Mouse (Mus musculus) skeletal muscle tissue, adult 2 months (tissue): ENCODE data around the gene Slc25a22.

Experiments
- DNase-seq: peaks from one replicate; pipeline ENCODE4 v3.0.0-alpha.2; 2012; ENCODE audit warnings: low read depth, low spot score

The Slc25a22 gene

DNA sequence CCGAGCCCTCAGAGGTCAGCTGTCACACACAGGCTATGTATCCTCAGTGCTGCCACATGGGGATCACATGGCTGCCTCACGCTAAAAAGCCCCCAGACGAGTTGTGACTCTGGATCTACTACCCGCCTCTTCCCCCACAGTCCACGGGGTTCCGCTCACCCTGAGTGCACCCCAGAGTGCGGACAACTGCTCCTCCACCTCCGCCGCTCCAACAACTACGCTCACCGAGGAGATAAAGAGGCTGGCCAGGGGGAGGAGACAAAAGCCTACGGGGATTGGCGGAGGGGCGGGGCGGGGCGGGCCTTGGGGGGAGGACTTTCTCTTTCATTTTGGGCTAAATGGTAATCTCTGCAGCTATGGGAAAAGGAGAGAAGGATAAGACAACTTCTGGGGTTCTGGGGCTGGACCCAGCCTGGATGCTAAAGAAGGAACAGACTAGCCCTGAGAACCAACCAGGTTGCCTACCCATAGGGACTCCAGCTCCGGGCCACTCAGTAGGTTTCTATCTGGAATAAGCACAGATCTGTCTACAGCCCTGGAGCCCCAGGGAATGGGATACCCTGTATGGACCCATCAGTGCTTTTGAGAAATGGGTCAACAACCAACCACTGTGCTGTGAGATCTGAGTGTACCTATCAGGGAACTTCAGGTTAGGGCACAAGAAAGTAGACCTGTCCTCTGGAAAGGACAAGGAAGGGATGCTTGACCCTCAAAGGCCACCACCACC is 2.4 kb downstream of the Slc25a22 start:
- DNase-seq: no peak

DNA sequence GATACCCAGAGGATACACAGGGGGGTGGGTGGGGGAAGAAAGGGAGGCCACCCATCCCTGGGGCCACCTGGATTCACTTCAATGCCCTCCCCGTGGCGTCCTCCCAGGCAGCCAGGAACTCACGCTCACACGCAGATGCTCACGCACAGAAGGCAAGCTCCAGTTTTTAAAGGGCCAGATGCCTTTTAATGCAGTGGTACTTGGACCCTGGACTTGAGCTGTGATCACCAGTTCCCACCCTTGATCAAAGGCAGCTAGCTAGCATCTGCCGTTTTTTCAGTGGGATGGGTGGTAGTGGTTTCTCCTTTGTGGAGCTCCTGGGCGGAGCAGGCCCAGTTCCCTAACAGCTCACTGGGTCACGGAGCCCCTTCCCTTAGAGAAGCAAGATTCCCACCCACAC is 3.2 kb downstream of the Slc25a22 start:
- no peak for DNase-seq

DNA sequence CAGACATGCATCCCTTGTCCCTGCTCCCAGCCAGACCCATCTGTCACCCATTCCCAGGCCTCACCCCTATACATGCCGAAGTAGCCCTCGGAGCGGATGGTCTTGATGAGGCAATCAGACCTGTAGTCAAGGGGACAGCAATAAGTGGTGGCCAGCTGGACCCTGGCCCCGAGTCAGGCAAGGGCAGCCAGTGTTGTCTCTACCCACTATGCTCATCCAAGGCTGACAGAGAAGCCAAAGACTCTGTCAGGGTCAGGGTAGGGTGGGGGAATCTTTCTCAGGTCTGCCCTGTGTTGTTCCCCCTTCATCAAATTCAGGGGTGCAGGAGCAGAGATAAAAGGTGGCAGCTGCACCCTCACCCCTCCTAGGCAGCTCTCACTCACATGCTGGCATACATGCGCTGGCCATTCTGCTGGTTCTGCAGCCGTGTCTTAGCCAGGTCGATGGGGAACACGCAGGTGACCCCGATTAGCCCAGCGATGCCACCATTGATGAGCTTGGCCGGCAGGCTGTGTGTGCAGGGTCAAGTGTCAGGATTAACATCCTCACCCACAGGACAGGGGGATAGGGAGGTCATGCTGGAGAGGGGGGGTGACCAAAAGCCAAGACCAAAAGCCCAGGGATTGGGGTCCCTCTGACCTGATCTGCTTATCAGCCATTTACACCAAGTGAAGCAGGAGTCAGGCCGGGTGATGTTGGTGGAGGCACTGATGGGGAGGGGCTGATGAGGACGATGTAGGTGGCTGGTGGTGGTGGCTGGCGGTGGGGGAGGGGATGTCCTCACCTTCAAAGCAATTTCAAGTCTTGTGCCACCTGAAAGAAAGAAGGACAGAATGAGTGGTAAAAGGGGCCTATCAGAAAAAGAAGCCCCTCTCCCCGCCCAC is 3.9 kb downstream of the Slc25a22 start:
- no peak for DNase-seq

DNA sequence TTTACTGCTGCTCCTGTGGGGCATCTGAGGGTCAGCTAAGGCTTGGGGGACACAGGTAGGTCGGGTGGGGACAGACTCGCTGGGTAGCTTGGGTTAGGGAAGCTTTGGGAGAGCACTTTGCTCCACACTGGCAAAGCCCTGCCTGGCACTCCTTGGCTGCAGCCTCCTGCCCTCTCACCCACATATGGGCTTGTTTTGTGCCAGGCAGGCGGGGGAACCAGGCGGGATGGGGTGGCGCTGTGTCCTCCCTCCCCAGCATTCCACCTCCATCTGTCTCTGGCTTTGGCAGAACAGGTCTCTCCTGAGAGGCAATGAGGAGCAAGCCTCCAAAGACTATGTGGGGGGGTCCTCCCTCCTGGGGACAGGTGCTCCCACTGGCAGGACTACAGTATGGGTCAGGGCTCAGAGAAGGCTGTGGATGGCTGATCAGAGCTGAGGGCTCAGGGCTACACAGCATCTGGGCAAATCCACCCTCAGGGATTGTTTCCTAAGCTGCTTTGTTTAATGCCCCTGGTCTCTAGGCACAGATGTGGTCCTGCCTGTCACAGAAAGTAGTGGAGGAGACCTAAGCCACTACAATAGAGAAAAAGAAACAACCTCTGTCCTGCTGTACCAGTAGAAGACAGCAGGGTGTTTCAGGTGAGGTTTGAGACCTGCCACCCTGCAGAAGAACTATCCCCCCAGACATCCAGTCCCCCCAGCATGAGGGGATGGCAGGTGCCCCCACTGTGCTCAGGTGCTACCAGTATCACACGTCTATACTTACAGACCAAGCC is 4.8 kb downstream of the Slc25a22 start:
- DNase-seq: no peak

DNA sequence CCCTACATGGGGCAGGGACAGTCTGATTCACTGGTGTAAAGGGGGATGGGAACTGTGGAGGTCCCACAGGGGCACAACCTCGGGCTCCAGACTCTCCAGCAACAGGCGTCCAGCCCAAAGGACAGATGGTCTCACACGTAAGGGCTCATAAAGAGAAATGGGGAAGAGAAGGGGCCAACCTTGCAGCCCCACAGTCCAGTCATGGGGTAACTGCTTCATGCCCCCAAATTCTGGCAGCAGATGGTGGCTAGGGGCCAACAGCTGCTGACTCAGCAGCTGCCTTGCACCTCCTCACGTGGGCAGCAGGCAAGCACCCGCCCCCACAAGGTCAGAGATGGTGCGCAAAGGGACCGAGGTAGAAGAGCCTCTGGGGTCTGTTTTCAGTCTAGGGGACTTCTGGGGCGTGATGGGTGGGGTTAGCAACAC is 5.5 kb downstream of the Slc25a22 start:
- DNase-seq: no peak

DNA sequence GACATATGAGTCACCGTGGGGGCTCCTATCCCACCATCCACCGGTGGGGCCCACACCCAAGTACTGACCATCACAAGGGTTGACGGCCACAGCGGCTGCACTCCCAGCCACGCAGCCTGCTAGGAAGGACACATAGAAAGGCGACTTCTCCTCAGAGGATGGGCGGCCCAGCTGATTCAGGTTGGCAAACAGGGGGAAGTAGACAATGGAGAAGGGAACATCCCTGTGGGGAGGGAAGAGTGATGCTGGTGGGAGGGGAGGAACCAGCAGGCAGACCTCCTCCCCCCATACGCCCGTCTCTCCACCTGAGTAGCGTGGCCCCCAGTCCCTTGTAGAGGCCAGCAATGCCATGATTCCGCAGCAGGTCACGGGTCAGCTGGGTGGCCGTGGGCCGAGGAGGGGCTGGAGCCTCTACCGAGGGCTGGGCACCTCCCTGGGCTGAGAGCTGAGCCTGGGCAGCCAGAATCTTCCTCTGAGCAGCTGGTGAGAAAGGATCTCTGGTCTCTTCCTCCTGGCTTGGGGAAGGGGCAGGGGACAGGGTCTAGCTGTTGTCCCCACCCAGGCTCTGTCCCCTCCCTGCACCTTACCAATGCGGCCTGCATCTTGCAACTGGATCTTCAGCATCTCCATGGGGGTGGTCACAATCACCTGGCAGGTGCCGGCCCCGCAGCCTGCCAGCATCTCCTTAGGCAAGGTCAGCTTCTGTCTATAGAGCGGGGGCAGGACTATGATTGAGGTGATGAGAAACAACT is 6.1 kb downstream of the Slc25a22 start:
- DNase-seq: no peak

DNA sequence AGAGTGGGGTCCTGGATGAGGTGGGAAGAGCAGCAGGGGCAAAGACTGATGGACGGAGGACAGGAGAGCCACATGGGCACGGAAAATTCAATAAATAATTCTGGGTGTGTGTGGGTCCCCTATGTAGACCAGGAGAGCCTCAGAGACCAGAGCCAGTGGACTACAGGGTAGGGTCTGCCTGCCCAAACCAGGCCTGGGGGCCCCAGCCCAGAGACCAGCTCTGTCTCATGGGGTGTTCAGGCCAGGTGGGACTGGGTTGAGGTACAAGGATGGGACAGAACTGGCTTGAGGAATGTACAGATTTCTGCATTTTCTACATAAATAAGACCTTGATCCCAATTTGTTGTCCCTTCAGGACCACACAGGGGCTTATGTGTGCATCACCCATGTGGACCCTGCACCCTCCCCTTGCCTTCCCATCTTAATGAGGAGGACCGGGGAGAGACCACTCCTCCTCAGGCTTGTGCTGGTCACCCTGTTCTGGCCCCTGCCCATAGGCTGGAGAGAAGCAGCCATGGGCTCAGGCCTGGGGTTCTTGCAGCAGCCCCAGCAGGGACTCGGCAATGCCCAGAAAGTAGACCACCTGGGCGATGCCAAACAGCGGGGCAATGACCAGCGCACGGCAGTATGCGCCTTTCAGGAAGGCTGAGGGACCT is 7.0 kb downstream of the Slc25a22 start:
- no peak for DNase-seq

DNA sequence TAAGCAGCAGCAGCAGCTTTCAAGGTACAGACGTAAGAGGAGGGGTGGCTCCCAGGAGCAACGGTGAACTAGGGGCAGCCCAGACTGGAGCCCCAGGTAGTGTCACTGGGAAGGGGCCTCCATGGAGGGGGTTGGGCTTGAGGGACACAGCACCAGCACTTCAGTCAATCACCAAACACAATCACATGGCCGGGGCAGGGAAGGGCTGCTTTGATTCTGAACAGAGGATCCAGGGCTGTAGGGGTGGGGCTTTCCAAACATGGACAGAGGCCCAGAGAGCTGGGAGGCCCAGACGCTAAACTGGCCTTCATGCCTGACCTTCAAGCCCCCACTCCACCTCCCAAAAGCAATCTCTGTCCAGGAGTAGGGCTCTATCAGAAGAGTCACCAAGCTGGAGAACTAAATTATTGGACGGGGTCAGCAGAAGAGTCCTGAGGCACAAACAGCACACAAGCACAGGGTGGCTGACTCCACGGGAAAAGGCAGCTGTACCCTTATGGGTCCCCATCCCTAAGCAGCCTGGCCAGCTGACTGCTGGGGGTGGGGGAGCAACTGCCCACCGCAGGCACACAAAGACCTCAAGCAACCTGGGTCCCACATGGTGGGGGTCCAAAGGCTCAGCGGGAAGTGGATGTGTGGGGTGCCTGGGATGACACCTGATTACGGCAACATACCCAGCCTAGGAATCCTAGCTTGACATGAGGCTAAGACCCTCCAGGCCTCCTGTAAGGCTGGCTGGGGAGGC is 7.7 kb downstream of the Slc25a22 start:
- no peak for DNase-seq

DNA sequence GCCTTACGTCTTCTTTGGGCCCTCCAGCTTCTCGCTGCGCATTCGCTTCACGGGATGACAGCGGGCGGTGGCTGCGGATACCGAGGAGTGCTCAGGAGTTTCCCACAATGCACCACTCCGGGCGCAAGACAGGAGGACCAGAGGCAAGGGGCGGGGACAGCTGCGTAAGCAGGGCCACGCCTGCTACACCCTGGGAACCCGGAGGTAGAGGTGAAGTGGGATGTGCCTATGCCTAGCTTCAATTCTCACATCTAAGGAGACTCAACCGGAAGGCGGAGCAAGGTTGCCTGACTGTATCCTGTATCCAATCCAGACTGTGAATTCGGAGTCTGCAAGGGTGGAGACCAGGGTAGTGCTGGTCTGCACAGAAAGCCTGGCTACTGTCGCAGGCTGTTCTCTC is 8.4 kb downstream of the Slc25a22 start, which contains the start of gene Cend1:
TSS of gene Cend1 (minus strand) at position 182 of the 400 bp plus-strand sequence.
- DNase-seq: no peak

DNA sequence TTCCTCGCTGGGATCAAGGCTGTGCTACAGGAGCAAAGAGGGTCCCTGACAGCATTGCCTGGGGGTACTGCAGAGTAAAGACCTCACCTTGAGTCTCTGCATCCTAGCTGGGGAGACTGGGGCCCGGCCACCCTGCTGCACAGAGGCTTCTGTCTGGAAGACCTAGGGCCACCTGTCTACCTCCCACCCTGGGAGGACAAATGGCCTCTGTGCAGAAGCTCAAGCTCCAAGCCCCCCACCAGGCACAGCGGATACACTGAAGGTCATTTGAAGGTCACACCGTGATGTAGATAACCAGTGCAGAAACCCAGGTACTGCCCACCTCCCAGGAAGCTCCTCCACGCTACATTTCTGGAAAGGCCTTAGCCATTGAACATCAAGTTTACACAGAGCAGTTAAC is 9.0 kb downstream of the Slc25a22 start:
- no peak for DNase-seq

DNA sequence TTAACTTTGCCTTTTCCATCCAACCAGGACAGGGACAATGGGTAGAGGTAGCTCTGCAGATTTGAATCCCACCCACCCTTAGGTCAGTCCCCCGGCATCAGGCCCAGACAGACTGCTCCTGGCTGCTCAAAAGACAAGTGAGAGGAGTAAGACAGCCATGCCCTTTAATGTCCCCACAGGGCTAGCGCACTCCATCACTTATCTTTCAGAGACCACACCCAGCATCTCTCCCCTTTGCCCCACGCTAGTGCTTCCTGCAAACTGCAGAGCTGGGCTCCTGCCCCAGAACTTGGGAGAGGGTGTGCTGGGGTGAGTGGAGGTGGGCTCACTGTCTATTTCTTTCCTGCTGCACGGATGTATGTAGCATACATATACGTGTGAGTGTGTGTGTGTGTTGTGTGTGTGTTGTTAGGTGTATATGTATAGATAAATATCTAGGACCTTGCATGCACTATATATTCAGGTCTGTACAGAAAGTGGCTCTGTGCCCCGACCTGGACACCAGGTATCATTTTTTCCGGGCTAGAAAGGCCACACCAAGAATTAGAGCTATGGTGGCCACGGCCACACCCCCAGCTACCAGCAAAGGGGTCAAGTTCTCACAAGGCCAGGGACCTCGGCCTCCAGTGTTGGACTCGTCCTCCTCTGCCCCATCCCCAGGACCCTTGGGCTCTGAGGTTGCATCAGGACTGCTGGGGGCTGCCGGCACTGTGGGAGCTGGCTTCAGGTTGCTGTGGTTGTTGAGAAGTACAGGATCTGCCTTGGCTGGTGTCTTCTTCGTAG is 10.6 kb downstream of the Slc25a22 start:
- no peak for DNase-seq

DNA sequence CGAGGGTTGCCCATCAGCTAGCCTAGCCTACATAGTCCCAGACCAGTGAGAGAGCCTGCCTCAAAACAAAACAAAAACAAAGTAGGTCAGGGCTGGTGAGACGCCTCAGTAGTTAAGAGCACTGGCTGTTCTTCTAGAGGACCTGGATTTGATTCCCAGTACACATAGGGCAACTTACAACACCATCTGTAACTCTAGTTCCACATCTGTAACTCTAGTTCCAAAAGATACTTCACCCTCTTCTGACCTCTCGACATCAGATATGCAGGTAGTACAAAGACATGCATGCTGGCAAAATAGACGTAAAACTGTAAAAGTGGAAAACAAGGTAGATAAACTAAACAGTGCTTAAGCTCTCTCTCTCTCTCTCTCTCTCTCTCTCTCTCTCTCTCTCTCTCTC is 13.9 kb downstream of the Slc25a22 start:
- no peak for DNase-seq

DNA sequence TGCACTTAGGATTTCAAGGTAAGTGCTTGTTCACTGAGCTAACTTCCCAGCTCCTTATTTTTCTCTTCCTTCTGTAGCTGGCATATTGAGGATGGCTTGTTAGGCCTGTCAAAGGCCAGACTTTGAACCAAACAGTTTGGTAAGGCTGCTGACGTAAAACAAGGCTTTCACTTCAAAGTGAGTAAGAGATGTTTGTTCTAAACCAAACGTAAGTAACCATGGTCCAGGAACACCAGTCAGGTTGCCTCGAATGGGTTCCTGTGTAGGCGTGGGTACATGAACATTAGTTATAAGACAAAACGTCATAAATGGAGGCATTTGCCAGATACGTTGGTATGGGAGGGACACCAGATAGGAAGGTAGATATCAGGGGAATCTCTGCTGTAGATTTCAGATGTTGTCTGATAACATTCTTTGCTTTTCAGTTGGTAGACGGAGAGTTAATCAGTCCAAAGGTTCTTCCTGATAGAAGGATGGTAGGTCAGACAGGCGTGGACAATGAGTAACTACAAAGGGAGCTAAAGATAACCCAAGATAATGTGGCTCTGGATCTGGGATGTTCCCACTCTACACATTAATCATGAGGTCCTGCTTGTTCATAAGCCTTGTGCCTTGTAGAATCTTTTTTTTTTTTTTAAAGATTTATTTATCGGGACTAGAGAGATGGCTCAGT is 17.5 kb downstream of the Slc25a22 start:
- DNase-seq: no peak

DNA sequence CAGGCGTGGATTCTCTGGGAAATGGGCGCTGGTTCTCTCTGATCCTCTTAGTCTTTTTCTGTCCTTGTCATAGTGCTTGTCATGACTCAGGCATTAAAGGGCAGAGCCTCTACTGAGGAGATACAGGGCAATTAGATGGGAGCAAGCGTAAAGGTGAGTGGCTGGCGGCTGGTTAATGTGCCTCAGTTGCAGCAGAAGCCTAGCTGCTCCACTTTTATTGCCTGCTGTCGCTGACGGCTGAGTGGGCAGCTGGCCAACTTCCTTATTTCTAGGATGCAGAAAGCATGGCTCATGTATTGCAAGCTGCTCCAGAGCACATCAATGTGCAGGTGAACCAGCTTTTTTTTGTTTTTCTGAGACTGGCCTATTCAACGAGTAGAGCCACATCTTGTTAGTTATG is 18.7 kb downstream of the Slc25a22 start:
- no peak for DNase-seq

DNA sequence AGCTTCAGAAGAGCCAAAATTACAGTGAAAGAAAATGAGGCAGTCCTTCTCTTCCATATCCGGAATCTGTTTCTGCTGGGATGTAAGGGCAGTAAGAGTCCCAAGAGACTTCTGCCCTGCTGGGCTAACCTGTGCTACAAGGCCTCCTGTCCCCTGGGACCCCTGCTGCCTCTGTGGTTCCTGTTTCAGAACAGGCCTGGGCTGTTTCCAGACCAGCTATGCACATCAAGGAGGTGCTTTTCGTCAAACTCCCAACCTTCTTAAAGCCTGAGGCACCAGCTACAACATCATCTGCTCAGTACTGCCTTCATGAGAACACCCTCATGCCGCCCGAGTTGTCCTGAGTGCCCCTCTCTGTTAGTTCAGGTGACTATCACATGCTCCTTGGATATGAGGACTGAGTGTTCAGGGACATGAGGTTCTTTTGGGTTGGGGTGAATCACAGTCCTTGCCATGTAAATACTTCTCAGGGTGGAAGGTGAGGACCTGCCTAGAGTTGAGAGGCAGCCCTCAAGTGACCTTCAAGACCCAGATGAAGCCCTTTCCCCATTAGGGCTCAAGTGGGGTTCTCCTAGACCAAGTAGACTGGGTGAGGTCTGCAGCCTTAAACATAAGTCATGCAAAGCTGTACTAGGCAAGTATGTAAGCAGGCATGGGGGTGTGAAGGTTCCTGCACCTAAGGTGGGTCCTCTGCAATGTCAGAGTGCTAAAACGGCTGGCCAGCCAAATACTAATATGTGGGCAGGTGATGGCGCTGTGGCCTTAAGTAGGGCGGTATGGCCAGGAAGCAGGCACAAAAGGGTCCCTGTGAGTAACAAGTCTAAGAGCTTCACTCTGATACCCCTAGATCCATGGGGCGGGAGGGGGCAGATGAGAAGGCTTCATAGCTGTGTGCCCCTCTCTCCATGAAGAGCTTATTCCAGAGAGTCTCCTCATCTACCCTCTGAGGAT is 19.7 kb downstream of the Slc25a22 start:
- DNase-seq: no peak

DNA sequence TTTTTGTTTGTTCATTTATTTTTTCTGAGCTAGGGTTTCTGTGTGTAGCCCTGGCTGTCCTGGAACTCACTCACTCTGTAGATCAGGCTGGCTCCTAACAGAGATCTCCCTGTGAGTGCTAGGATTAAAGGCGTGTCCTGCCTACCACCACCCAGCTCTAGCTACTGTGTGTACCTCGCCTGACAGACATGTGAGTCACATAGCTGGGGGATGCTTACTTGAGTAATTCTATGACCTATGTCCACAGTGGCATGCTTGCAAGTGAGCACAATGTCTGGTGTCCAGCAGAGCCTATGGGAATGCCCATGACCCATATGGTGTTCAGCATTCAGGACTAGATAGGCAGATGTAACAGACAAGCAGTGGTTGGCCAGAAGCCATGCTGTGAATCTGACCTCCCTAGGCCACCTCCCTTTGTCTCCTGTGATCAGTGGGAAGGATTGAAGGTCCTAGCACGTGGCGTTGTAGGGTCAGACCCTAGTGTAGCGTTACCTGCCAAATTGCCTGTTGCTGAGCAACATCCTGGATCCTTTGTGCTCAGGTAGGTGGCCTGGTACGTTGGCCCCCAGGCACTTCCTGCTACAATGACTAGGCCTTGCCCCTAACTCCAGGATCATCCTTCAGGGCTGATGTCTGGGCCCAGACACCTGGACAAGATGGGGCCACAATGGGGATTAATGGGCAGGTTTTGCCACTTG is 21.4 kb downstream of the Slc25a22 start:
- DNase-seq: no peak
